Mouse (Mus musculus): Measurements from ENCODE around the gene Asic5.

DNA sequence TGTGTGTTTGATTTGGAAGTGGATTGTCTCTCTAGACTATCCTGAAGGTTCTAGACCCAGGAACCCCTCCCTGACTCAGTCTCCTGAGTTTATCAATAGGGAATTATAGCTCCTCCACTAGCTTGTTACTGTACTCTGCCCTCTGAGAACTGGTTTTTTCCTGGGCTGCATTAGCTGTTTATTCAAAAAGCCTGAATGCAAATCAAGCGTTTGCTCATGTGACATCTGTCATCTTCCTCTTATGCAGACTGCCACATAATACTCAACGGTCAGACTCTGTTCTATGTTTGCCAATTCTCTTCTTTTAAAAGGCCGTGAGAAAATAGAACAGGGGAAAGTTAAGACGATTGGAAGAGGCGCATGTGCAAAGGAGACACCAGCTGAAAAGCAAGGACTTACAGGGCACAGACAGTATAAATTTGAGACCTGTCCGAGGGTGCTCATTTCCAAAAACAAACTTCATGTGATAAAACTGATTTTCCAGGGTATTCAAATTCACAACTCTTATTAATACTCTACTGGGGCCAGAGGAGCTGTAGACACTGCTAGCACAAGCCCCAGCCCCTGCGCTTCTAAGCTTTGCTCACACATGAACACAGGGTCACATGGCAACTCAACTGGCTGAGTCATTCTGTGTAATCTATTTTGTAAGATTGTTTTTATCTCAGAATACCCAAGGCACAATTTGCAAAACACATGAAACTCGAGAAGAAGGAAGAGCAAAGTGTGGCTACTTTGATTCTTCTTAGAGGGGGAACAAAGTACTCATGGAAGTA lies 1.2 kb downstream of the Asic5 start:
- TF ChIP-seq MYOG (IDR thresholded peaks at IDR 0.05; ENCODE audit: control insufficient read depth in 1 of 3, insufficient read depth in 1 of 3, insufficient read length in 2 of 3, low read depth in 2 of 3) (no peak), POLR2A (IDR thresholded peaks at IDR 0.05; ENCODE audit: insufficient read length, low read depth) (no peak), E2F4 (IDR thresholded peaks at IDR 0.05; ENCODE audit: insufficient read depth) (no peak), TCF3 (IDR thresholded peaks at IDR 0.05; ENCODE audit: insufficient read length, low read depth) (no peak), POLR2AphosphoS2 (IDR thresholded peaks at IDR 0.05; ENCODE audit: insufficient read length, low read depth) (no peak)
